Mouse (Mus musculus) hematopoietic stem cell, adult 5-6 weeks (primary cell): ENCODE results near the gene Sfxn4. TPM values are rescaled to one million over a fixed set of nuclear protein-coding genes. Genes with fewer than 3 reads are reported as not detected.

Experiments
- ATAC-seq, 2 experiments: fragments of 125-278 bp in 1 of 2; replicated peaks in 1 of 2; 2 replicates each; pipeline ENCODE4 v1.8.0; 2016 to 2017; ENCODE audit warnings: inconsistent platforms in 2 of 2, mild to moderate bottlenecking in 2 of 2, moderate number of reproducible peaks in 2 of 2, low read depth in 1 of 2, moderate TSS enrichment in 1 of 2; ENCODE audit not compliant: low FRiP score in 2 of 2, poor library complexity in 2 of 2, severe bottlenecking in 2 of 2, insufficient read depth in 1 of 2, low TSS enrichment in 1 of 2
- total RNA-seq: library from RNA; stranded (forward); fragments of 172-1452, 232-1000 nt; gene quantifications from 2 replicates; pipeline ENCODE4 v1.2.3, GENCODE M21; 2017

Gene Sfxn4
- total RNA-seq, 1 experiment from 2014 or later: 4.0 TPM

GRCm38 (mm10) chr19:60789919-60790506 is 71.3 kb downstream of the Sfxn4 start:
- ATAC-seq: peak; percentile 38 to 49; a peak in 3 of 4 replicates

GRCm38 (mm10) chr19:60789452-60789851 is 71.8 kb downstream of the Sfxn4 start:
- no peak for ATAC-seq

- no peak for ATAC-seq
Measured at GRCm38 (mm10) chr19:60788214-60788960, 72.9 kb downstream of the Sfxn4 start.

GRCm38 (mm10) chr19:60787465-60788150 is 73.7 kb downstream of the Sfxn4 start:
- no peak for ATAC-seq

Other genes with a start within 250 kb of the Sfxn4 start
- 1.3 and 2.3 TPM in 2 replicates for gene Nanos1, start 105.5 kb downstream of the Sfxn4 start, total RNA-seq
- 324 and 410 TPM in 2 replicates for gene Eif3a, start 70.8 kb downstream of the Sfxn4 start, total RNA-seq
- 21.0 and 22.3 TPM in 2 replicates for gene Fam45a, start 49.9 kb downstream of the Sfxn4 start, total RNA-seq
- gene Prdx3, start 13.1 kb upstream of the Sfxn4 start, total RNA-seq: 66.0 and 122 TPM in 2 replicates
- gene Grk5, start 28.3 kb upstream of the Sfxn4 start, total RNA-seq: 4.8 and 8.4 TPM in 2 replicates